Mouse (Mus musculus) spleen, adult 2 months (tissue): ENCODE measurements around the gene Kdm6a.

ENCODE experiments used
- CTCF ChIP-seq: fragments of 200-500 bp; IDR thresholded peaks from 2 replicates; pipeline ENCODE4 v1.5.1; 2011; ENCODE audit warnings: mild to moderate bottlenecking, inconsistent platforms; ENCODE audit not compliant: insufficient read depth, insufficient read length, insufficient replicate concordance; ENCODE audit errors: extremely low read depth
- POLR2A ChIP-seq: fragments of 200-500 bp; IDR thresholded peaks from 2 replicates; pipeline ENCODE4 v1.6.1; 2011; ENCODE audit warnings: low read depth, low read length, inconsistent platforms

GRCm38 (mm10) chrX:18179492-18179891, 17.1 kb downstream of the Kdm6a start:
- TF ChIP-seq POLR2A (no peak), CTCF (no peak)
